Mouse (Mus musculus): Measurements from ENCODE around the gene Phactr2. TPM values are rescaled to one million over a fixed set of nuclear protein-coding genes. Genes with fewer than 3 reads are reported as not detected.
A peak's percentile ranks its signal among the peaks of the same experiment; 100 is the strongest.

Phactr2 gene
- polyA plus RNA-seq, 1 experiment from 2014 or later: 10.0 TPM

DNA sequence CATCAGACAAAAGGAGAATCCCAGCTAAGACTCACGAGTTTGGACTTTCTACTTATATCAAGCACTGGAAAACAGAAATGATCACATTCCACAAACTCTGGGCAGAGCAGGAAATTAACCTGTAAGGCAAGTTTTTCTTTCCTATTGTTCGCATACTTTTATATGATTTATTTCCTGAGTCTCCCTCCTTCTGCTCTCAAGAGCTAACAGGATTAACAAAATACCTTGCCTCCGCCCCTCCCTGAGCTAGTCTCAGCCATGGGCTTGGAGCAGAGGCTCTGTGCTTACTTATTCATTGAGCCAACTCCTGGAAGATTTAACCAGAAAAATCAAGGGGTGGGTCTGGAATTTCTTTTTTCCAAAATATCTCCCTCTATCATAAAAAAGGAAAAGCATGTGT is 145.6 kb downstream of the Phactr2 start:
- H3K4me3 ChIP-seq (ENCODE audit: low read length): no peak overlapping the region
- 35% methylated on average over 3 of the region's 3 CpGs for WGBS
- H3K36me3 ChIP-seq (ENCODE audit: control insufficient read depth, insufficient read depth, low read length): no peaks in the 10 kb centered on the region
- ATAC-seq: no peak
- H3K9ac ChIP-seq (ENCODE audit: low read depth, low read length): no peak overlapping the region
- H3K27ac ChIP-seq (ENCODE audit: low read length): no peak overlapping the region
- H3K4me1 ChIP-seq (ENCODE audit: control insufficient read depth, insufficient read depth, low read length): no peaks in the 10 kb centered on the region
- H3K9me3 ChIP-seq (ENCODE audit: control insufficient read depth, low read length): no peaks in the 10 kb centered on the region
- H3K4me2 ChIP-seq (ENCODE audit: low read depth, low read length): no peak overlapping the region
- H3K27me3 ChIP-seq (replicated peaks; ENCODE audit: control insufficient read depth, insufficient read depth, low read length): no peaks in the 10 kb centered on the region

DNA sequence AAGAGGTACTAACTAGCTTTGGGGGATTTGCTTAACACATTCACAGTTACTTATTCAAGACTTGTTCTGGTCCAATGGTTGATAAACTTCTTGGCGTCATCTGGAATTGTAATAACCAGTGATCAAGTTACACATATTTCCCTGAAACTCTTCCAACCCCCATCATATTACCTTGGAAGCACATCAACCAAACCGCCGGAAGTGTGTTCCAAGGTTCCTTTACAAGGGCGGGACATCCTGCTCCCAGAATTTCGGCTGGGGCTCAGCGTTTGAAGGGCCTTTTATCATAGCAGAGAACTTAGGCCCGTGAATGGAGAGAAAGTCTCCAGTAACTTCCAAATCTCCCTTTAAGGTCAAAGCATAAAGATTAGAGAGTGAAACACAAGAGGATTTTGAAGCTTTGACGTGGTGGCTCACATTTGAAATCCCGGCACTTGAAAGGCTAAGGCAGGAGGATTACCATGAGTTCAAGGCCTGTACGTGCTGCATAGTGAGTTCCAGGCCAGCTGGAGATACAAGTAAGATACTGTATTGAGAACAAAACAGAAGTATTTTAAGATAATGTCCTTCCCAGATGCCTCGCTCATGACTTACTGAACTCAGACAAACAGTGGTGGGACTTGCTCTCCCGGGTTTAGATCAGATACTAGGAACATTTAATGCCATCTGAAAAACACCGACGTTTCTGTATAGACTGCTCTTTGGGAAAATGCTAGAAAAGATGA is 147.9 kb downstream of the Phactr2 start:
- Histone ChIP-seq H3K9me3 (ENCODE audit: control insufficient read depth, low read length) (no peaks in the 10 kb centered on the region), H3K4me2 (ENCODE audit: low read depth, low read length) (no peak overlapping the region), H3K4me1 (ENCODE audit: control insufficient read depth, insufficient read depth, low read length) (peaks cover 5% of the 10 kb centered on the region; the same call in 1 of the 2 replicates), H3K4me3 (ENCODE audit: low read length) (no peak overlapping the region), H3K36me3 (ENCODE audit: control insufficient read depth, insufficient read depth, low read length) (no peaks in the 10 kb centered on the region), H3K27ac (ENCODE audit: low read length) (no peak overlapping the region), H3K9ac (ENCODE audit: low read depth, low read length) (no peak overlapping the region), H3K27me3 (replicated peaks; ENCODE audit: control insufficient read depth, insufficient read depth, low read length) (no peaks in the 10 kb centered on the region)
- ATAC-seq: no peak
- 80% methylated on average over 14 of the region's 14 CpGs for WGBS

DNA sequence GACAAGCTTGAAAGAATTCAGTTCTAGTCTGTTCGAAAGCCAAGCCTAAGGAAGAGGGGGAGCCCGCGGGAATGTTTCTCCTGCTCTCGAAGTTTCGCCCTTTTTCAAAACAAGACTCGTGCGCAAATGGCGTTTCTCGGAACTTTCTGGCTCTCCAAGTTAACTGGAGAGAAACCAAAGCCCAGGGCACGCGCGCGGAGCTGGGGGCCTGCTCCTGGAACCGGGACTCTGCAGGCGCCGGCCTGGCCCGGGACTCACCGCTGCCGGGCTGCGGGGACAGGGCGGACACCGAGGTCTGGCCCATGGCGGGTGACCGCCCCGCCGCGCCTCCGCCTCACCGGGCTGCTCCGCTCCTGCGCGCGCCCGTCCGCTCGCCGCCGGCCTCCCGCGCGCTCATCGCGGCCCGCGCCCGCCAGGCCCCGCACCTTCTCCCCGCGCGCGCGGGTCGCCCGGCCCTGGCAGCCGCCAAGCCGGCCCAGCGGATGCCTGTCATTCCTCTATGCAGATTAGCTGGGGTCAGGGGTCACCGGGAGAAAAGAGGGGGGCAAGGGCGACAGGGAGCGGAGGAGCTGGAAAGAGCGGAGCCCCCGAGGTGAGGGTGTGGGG is 150.3 kb downstream of the Phactr2 start:
- H3K9me3 ChIP-seq (ENCODE audit: control insufficient read depth, low read length): no peaks in the 10 kb centered on the region
- peak overlapping the region; percentile 98 for H3K27ac ChIP-seq (ENCODE audit: low read length)
- peak overlapping the region; percentile 66 for H3K4me3 ChIP-seq (ENCODE audit: low read length)
- peak overlapping the region; percentile 89 for H3K9ac ChIP-seq (ENCODE audit: low read depth, low read length)
- peaks cover 5% of the 10 kb centered on the region; the same call in 1 of the 2 replicates for H3K4me1 ChIP-seq (ENCODE audit: control insufficient read depth, insufficient read depth, low read length)
- peak; percentile 88 for ATAC-seq
- no peaks in the 10 kb centered on the region for H3K27me3 ChIP-seq (replicated peaks; ENCODE audit: control insufficient read depth, insufficient read depth, low read length)
- H3K4me2 ChIP-seq (ENCODE audit: low read depth, low read length): peak overlapping the region; percentile 89
- WGBS: under 1% methylated on average over 62 of the region's 62 CpGs
- no peaks in the 10 kb centered on the region for H3K36me3 ChIP-seq (ENCODE audit: control insufficient read depth, insufficient read depth, low read length)

DNA sequence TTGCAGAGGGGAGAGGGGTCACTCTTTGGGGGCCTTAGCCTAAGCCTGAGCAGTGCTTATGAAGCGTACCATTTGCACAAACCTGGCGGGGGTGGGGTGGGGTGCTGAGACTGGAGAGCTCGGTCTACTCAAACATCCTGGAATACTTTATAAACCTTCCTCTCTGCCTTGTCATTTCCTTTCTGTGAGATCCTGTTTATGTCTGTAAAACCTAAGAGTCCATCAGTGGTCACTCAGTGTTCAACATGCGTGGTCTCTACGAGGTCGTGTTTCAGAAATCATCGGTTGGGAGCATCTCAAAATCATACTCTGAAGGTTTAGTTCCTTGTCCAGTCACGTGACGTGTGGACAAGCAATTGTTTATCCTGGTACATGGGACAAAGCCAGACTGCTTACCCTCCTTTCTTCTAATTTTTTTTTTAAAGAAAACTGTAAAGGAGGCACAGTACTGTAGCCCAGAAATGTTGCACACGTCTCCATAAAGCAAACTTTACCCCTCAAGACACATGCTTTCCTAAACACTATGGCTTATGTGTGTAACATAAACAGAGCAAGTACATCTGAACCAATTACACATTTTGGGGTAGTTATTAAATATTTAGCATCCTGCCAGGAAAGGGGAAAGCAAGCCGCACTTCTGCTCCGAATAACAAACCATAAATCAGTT is 150.9 kb downstream of the Phactr2 start:
- 18% methylated on average over 12 of the region's 12 CpGs for WGBS
- Histone ChIP-seq H3K9me3 (ENCODE audit: control insufficient read depth, low read length) (no peaks in the 10 kb centered on the region), H3K4me3 (ENCODE audit: low read length) (peak overlapping the region; percentile 66), H3K4me1 (ENCODE audit: control insufficient read depth, insufficient read depth, low read length) (peaks cover 5% of the 10 kb centered on the region; the same call in 1 of the 2 replicates), H3K36me3 (ENCODE audit: control insufficient read depth, insufficient read depth, low read length) (no peaks in the 10 kb centered on the region), H3K27me3 (replicated peaks; ENCODE audit: control insufficient read depth, insufficient read depth, low read length) (no peaks in the 10 kb centered on the region), H3K9ac (ENCODE audit: low read depth, low read length) (peak overlapping the region; percentile 89), H3K27ac (ENCODE audit: low read length) (peak overlapping the region; percentile 98), H3K4me2 (ENCODE audit: low read depth, low read length) (peak overlapping the region; percentile 89)
- ATAC-seq: peak; percentile 86

DNA sequence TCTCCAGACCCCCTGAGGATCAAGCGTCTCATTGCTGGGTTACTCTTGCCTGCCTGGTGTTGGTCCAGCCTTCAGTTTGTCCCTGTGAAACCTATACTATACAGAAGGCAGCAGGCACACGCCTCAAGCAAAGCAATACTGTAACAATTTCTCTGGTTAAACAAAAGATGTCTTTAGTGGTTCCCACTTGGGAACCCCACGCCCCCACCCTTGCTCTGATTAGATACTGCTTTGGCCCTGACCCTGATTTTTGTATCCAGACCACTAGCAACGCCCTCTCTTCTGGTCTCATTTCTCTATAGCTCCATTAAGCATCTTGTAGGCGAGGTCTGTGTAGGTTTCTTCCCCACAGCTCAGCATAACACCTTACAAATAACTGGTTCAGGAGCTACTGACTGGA is 159.2 kb downstream of the Phactr2 start:
- H3K4me1 ChIP-seq (ENCODE audit: control insufficient read depth, insufficient read depth, low read length): peaks cover 9% of the 10 kb centered on the region
- no peaks in the 10 kb centered on the region for H3K9me3 ChIP-seq (ENCODE audit: control insufficient read depth, low read length)
- no peak for ATAC-seq
- H3K9ac ChIP-seq (ENCODE audit: low read depth, low read length): no peak overlapping the region
- H3K36me3 ChIP-seq (ENCODE audit: control insufficient read depth, insufficient read depth, low read length): no peaks in the 10 kb centered on the region
- 80% methylated on average over 5 of the region's 5 CpGs for WGBS
- H3K27ac ChIP-seq (ENCODE audit: low read length): no peak overlapping the region
- H3K4me3 ChIP-seq (ENCODE audit: low read length): no peak overlapping the region
- no peak overlapping the region for H3K4me2 ChIP-seq (ENCODE audit: low read depth, low read length)
- H3K27me3 ChIP-seq (replicated peaks; ENCODE audit: control insufficient read depth, insufficient read depth, low read length): no peaks in the 10 kb centered on the region

DNA sequence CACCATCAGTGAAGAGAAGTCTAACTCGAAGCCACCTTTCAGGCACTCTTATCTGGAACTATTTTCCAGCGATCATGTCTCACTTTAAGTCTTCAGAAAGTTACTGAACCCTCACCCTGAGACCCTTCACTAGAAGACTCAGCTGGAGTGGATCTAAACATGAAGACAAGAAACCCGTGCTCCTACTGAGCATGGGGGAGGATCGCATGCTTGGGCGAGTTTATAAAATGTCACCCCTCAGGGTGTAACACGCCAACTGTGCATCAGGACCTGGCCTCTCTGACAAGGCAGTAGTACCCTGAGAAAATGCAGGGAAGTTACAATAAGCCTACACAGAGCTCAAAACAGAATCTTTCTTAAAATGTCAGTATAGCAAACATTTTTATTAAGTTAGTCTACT is 161.6 kb downstream of the Phactr2 start:
- Histone ChIP-seq H3K4me2 (ENCODE audit: low read depth, low read length) (no peak overlapping the region), H3K4me3 (ENCODE audit: low read length) (no peak overlapping the region), H3K4me1 (ENCODE audit: control insufficient read depth, insufficient read depth, low read length) (peaks cover 9% of the 10 kb centered on the region), H3K27me3 (replicated peaks; ENCODE audit: control insufficient read depth, insufficient read depth, low read length) (no peaks in the 10 kb centered on the region), H3K36me3 (ENCODE audit: control insufficient read depth, insufficient read depth, low read length) (no peaks in the 10 kb centered on the region), H3K9me3 (ENCODE audit: control insufficient read depth, low read length) (no peaks in the 10 kb centered on the region), H3K27ac (ENCODE audit: low read length) (no peak overlapping the region), H3K9ac (ENCODE audit: low read depth, low read length) (no peak overlapping the region)
- WGBS: 69% methylated on average over 6 of the region's 6 CpGs
- no peak for ATAC-seq

DNA sequence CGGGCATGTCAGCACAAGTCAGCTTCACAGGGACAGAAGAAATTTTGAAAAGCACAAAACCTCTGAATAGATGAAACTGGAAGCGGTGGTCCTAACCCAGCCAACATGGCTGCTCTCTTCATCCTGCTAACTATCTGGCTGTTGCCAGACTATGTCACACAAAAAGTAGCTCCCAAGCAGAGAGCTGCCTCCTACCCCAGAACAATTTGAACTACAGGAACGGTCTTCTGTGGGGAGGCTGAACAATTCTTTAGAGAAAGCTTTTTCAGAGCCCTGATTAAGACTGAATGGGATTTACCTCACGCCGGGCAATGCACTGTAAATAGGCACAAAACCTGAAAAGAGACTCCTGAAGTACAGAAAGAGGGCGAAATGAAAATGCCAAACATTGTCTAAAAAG is 162.6 kb downstream of the Phactr2 start:
- 75% methylated on average over 6 of the region's 6 CpGs for WGBS
- H3K4me3 ChIP-seq (ENCODE audit: low read length): no peak overlapping the region
- H3K27ac ChIP-seq (ENCODE audit: low read length): no peak overlapping the region
- H3K4me2 ChIP-seq (ENCODE audit: low read depth, low read length): no peak overlapping the region
- no peak for ATAC-seq
- H3K9ac ChIP-seq (ENCODE audit: low read depth, low read length): no peak overlapping the region
- H3K4me1 ChIP-seq (ENCODE audit: control insufficient read depth, insufficient read depth, low read length): peaks cover 9% of the 10 kb centered on the region
- no peaks in the 10 kb centered on the region for H3K27me3 ChIP-seq (replicated peaks; ENCODE audit: control insufficient read depth, insufficient read depth, low read length)
- no peaks in the 10 kb centered on the region for H3K9me3 ChIP-seq (ENCODE audit: control insufficient read depth, low read length)
- no peaks in the 10 kb centered on the region for H3K36me3 ChIP-seq (ENCODE audit: control insufficient read depth, insufficient read depth, low read length)

DNA sequence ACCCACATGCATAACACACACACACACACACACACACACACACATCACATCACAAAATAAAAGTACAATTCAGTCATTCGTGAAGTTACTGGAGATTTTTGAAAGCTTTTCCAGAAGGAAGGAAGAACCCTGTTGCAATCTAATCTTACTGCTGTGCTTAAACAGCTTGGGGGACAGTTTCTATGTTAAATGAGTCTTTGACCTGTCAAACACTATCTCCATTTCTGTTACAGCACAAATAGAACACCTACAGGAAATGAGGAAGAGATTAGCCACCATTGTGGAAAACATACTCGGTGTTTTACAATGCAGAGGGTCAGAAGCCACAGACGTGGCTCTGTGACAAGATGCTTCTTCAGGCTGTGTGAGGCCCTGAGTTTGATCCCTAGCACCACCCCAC is 164.1 kb downstream of the Phactr2 start:
- Histone ChIP-seq H3K27ac (ENCODE audit: low read length) (no peak overlapping the region), H3K4me2 (ENCODE audit: low read depth, low read length) (no peak overlapping the region), H3K9me3 (ENCODE audit: control insufficient read depth, low read length) (no peaks in the 10 kb centered on the region), H3K36me3 (ENCODE audit: control insufficient read depth, insufficient read depth, low read length) (no peaks in the 10 kb centered on the region), H3K27me3 (replicated peaks; ENCODE audit: control insufficient read depth, insufficient read depth, low read length) (no peaks in the 10 kb centered on the region), H3K4me1 (ENCODE audit: control insufficient read depth, insufficient read depth, low read length) (peaks cover 9% of the 10 kb centered on the region), H3K9ac (ENCODE audit: low read depth, low read length) (no peak overlapping the region), H3K4me3 (ENCODE audit: low read length) (no peak overlapping the region)
- no peak for ATAC-seq
- 59% methylated on average over 3 of the region's 3 CpGs for WGBS

DNA sequence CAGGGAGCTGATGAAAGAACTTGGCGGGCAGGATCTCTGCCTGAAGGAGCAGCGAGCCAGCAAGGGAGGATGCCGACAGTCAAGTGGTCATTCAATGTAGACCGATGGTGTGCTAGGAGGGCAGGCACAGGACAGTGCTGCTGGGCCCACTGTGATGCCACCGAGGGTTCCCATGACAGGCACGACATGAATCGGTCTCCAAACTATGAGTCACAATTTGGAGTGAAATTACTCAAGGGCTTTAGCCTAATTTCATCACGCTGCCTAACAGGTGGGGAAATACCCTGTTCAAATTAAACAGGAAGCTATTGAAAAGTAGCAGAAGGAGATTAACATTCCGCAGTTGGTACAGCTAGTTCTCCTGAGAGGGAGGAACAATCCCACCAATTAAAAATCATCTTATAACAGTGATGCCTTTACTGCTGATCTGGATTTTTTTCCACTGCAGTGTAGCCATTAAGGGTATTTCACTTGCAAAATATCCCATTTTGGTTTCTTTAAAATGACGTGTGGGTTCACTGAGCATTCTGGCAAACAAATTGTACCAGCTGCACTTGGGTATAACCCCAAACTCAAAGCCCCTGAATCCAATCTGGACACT is 169.5 kb downstream of the Phactr2 start:
- no peaks in the 10 kb centered on the region for H3K9me3 ChIP-seq (ENCODE audit: control insufficient read depth, low read length)
- ATAC-seq: no peak
- H3K9ac ChIP-seq (ENCODE audit: low read depth, low read length): no peak overlapping the region
- no peak overlapping the region for H3K4me2 ChIP-seq (ENCODE audit: low read depth, low read length)
- H3K4me3 ChIP-seq (ENCODE audit: low read length): no peak overlapping the region
- no peaks in the 10 kb centered on the region for H3K36me3 ChIP-seq (ENCODE audit: control insufficient read depth, insufficient read depth, low read length)
- no peaks in the 10 kb centered on the region for H3K27me3 ChIP-seq (replicated peaks; ENCODE audit: control insufficient read depth, insufficient read depth, low read length)
- peaks cover 14% of the 10 kb centered on the region for H3K4me1 ChIP-seq (ENCODE audit: control insufficient read depth, insufficient read depth, low read length)
- 78% methylated on average over 10 of the region's 10 CpGs for WGBS
- no peak overlapping the region for H3K27ac ChIP-seq (ENCODE audit: low read length)

Measured in intestine, embryonic 16.5 days (tissue).